Mouse (Mus musculus): Measurements from ENCODE around the gene Prlh.

Prlh gene

GRCm38 (mm10) chr1:90951670-90952069 lies 1.2 kb upstream of the Prlh start:
- in situ Hi-C loops (cut with MseI, MboI) = loop anchor here in 1 of 2 experiments (10.0 kb wide), 1 partner anchor 47 kb away; no protein-coding TSS in a partner anchor

- in situ Hi-C loops (cut with MseI, MboI) = loop anchor here in 1 of 2 experiments (10.0 kb wide), 1 partner anchor 49 kb away; no protein-coding TSS in a partner anchor
These were observed 780 bp downstream of the Prlh start for GRCm38 (mm10) chr1:90953688-90954087.

- in situ Hi-C loops (cut with MseI, MboI) = loop anchor here in 1 of 2 experiments (5.0 to 10.0 kb wide), 2 partner anchors 52 to 309 kb away; no protein-coding TSS in a partner anchor
These were observed 3.6 kb downstream of the Prlh start for GRCm38 (mm10) chr1:90956245-90957096.

GRCm38 (mm10) chr1:90962526-90962925 lies 9.6 kb downstream of the Prlh start:
- in situ Hi-C loops (cut with MseI, MboI) = no loop called here

GRCm38 (mm10) chr1:90962994-90963393 lies 10.1 kb downstream of the Prlh start:
- in situ Hi-C loops (cut with MseI, MboI) = no loop called here

GRCm38 (mm10) chr1:90967583-90967982 lies 14.7 kb downstream of the Prlh start:
- in situ Hi-C loops (cut with MseI, MboI) = loop anchor here in 1 of 2 experiments (5.0 kb wide), 2 partner anchors 50 to 135 kb away; no protein-coding TSS in a partner anchor

GRCm38 (mm10) chr1:90968649-90969048 lies 15.7 kb downstream of the Prlh start:
- in situ Hi-C loops (cut with MseI, MboI) = loop anchor here in 1 of 2 experiments (5.0 kb wide), 2 partner anchors 49 to 134 kb away; no protein-coding TSS in a partner anchor

GRCm38 (mm10) chr1:90969347-90969784 lies 16.5 kb downstream of the Prlh start, which contains the start of gene Rab17:
Gene Rab17 (minus strand): TSS chr1:90969661.
- in situ Hi-C loops (cut with MseI, MboI) = loop anchor here in 1 of 2 experiments (5.0 kb wide), 2 partner anchors 48 to 133 kb away; no protein-coding TSS in a partner anchor

GRCm38 (mm10) chr1:90969881-90970390 lies 17.0 kb downstream of the Prlh start:
- in situ Hi-C loops (cut with MseI, MboI) = loop anchor here (5.0 to 10.0 kb wide), 3 partner anchors 47 to 132 kb away; no protein-coding TSS in a partner anchor

GRCm38 (mm10) chr1:90972911-90973573 lies 20.1 kb downstream of the Prlh start:
- in situ Hi-C loops (cut with MseI, MboI) = loop anchor here in 1 of 2 experiments (10.0 kb wide), 1 partner anchor 122 kb away; no protein-coding TSS in a partner anchor

- in situ Hi-C loops (cut with MseI, MboI) = loop anchor here in 1 of 2 experiments (10.0 kb wide), 1 partner anchor 121 kb away; no protein-coding TSS in a partner anchor
These were observed 20.6 kb downstream of the Prlh start for GRCm38 (mm10) chr1:90973574-90973911.

- in situ Hi-C loops (cut with MseI, MboI) = loop anchor here in 1 of 2 experiments (10.0 kb wide), 1 partner anchor 120 kb away; no protein-coding TSS in a partner anchor
These were observed 22.2 kb downstream of the Prlh start for GRCm38 (mm10) chr1:90974906-90975649.

- in situ Hi-C loops (cut with MseI, MboI) = loop anchor here in 1 of 2 experiments (10.0 kb wide), 1 partner anchor 119 kb away; no protein-coding TSS in a partner anchor
These were observed 23.1 kb downstream of the Prlh start for GRCm38 (mm10) chr1:90975960-90976359.

GRCm38 (mm10) chr1:90980638-90981330 lies 27.9 kb downstream of the Prlh start:
- in situ Hi-C loops (cut with MseI, MboI) = no loop called here

GRCm38 (mm10) chr1:90981346-90981745 lies 28.4 kb downstream of the Prlh start:
- in situ Hi-C loops (cut with MseI, MboI) = no loop called here

GRCm38 (mm10) chr1:90995916-90996315 lies 43.0 kb downstream of the Prlh start:
- in situ Hi-C loops (cut with MseI, MboI) = no loop called here

- in situ Hi-C loops (cut with MseI, MboI) = no loop called here
These were observed 44.2 kb downstream of the Prlh start for GRCm38 (mm10) chr1:90997136-90997535.

- in situ Hi-C loops (cut with MseI, MboI) = no loop called here
These were observed 44.7 kb downstream of the Prlh start for GRCm38 (mm10) chr1:90997641-90998040.

- in situ Hi-C loops (cut with MseI, MboI) = no loop called here
These were observed 45.5 kb downstream of the Prlh start, which contains the start of gene Lrrfip1 for GRCm38 (mm10) chr1:90998268-90998890. Gene Lrrfip1 (plus strand): TSS chr1:90998737.

Data from mouse trophoblast stem cell (cell line).